In the genomic region with DNA sequence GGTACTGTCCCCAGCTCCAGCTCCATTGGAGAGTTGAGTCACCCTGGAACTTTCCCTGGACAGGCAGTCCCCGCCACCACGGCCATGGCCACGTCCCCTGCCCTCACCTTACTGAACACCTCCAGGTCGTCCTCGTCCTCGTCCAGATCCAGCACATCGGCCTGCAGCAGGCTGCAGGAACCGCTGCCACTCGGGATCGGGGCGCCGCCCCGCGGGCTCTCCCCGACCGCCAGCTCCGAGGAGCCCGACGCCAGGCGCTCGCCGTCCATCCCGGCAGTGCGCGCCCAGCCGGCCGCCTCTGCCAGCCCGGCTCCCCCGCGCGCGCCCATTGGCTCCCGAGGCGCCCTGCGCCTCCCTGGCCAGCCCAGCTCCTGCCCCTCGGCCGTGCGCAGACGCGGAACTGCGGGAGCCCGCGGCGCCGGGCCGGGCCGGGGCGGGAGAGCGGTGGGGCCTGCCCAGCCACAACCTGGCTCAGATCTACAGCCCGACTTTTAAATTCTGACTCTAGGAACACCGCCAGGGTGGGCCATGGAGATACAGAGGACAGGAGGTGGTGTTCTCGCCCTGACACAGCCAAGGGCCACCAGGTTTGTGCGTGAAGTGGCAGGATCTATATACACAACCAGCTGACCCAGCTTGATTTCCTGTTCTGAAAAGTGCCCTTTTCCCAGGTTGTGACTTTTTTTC, we compare ENCODE assay signal across 8 mouse cellular contexts. TPM values are rescaled to one million over a fixed set of nuclear protein-coding genes. Genes with fewer than 3 reads are reported as not detected.
A peak's percentile ranks its signal among the peaks of the same experiment; 100 is the strongest.
DNase-seq lines count a peak whose midpoint lies in the region; ATAC-seq and TF ChIP-seq lines count a peak whose summit lies in the region.

A gene (minus strand): TSS at position 300 of the 687 bp plus-strand sequence.

- peak; percentile 42 for DNase-seq in cerebellum, adult 11 months
- peak; percentile 93 to 94 for DNase-seq in heart, postnatal 14 days
- peak; percentile 88 for DNase-seq in layer of hippocampus, adult 11-12 months (ENCODE audit: low spot score)
- DNase-seq in testis, postnatal 10 days (ENCODE audit: low spot score): peak; percentile 92

- no peaks in the 10 kb centered on the region for H3K36me3 ChIP-seq in ES-Bruce4 (ENCODE audit: control insufficient read depth, insufficient read depth, low read length, poor library complexity, severe bottlenecking)
- H3K36me3 ChIP-seq in forebrain, embryonic 16.5 days (ENCODE audit: control insufficient read depth, insufficient read depth): no peaks in the 10 kb centered on the region
- H3K36me3 ChIP-seq in liver, embryonic 16.5 days (ENCODE audit: control insufficient read depth, insufficient read depth): no peaks in the 10 kb centered on the region
- no peaks in the 10 kb centered on the region for H3K36me3 ChIP-seq in neural tube, embryonic 12.5 days

- H3K9ac ChIP-seq in ES-Bruce4 (ENCODE audit: low read depth, poor library complexity, severe bottlenecking): peak within 1 kb of the TSS; percentile 83
- H3K9ac ChIP-seq in forebrain, embryonic 16.5 days (replicated peaks; ENCODE audit: low read depth, low read length): peak within 1 kb of the TSS; percentile 78
- peak within 1 kb of the TSS; percentile 55 for H3K9ac ChIP-seq in liver, embryonic 16.5 days (ENCODE audit: low read depth, low read length)
- H3K9ac ChIP-seq in neural tube, embryonic 12.5 days: peak within 1 kb of the TSS; percentile 69

- H3K9me3 ChIP-seq in ES-Bruce4 (replicated peaks; ENCODE audit: control insufficient read depth, insufficient read depth, low read length, poor library complexity, severe bottlenecking): no peaks in the 10 kb centered on the region
- no peaks in the 10 kb centered on the region for H3K9me3 ChIP-seq in forebrain, embryonic 16.5 days (ENCODE audit: control insufficient read depth, low read length)
- no peaks in the 10 kb centered on the region for H3K9me3 ChIP-seq in liver, embryonic 16.5 days (replicated peaks; ENCODE audit: control insufficient read depth, low read length)
- no peaks in the 10 kb centered on the region for H3K9me3 ChIP-seq in neural tube, embryonic 12.5 days

- no peaks in the 10 kb centered on the region for H3K27me3 ChIP-seq in ES-Bruce4 (ENCODE audit: control insufficient read depth, insufficient read depth, low read length, poor library complexity, severe bottlenecking)
- no peaks in the 10 kb centered on the region for H3K27me3 ChIP-seq in forebrain, embryonic 16.5 days (replicated peaks; ENCODE audit: control insufficient read depth, insufficient read depth, low read length)
- H3K27me3 ChIP-seq in liver, embryonic 16.5 days (ENCODE audit: control insufficient read depth, insufficient read depth, low read depth, low read length): no peaks in the 10 kb centered on the region
- no peaks in the 10 kb centered on the region for H3K27me3 ChIP-seq in neural tube, embryonic 12.5 days (replicated peaks)

- under 1% methylated on average over 50 of the region's 53 CpGs for WGBS in forebrain, embryonic 16.5 days
- WGBS in liver, embryonic 16.5 days (ENCODE audit: insufficient replicate concordance): under 1% methylated on average over 49 of the region's 53 CpGs
- under 1% methylated on average over 53 of the region's 53 CpGs for WGBS in neural tube, embryonic 12.5 days

- ATAC-seq in forebrain, embryonic 16.5 days: peak; percentile 100
- peak; percentile 99 for ATAC-seq in liver, embryonic 16.5 days (ENCODE audit: low read depth)
- ATAC-seq in neural tube, embryonic 12.5 days (ENCODE audit: low FRiP score, low read depth): peak; percentile 99

- no peak for TF ChIP-seq CTCF in ES-Bruce4 (IDR thresholded peaks at IDR 0.05; ENCODE audit: low read depth, low read length)

- no peak within 1 kb of the TSS for H3K27ac ChIP-seq in ES-Bruce4 (ENCODE audit: insufficient read depth, low read length)
- H3K27ac ChIP-seq in forebrain, embryonic 16.5 days (ENCODE audit: low read length): peak within 1 kb of the TSS; percentile 27
- H3K27ac ChIP-seq in liver, embryonic 16.5 days (ENCODE audit: low read length): peak within 1 kb of the TSS; percentile 57
- no peak within 1 kb of the TSS for H3K27ac ChIP-seq in neural tube, embryonic 12.5 days

- no peak for TF ChIP-seq EP300 in ES-Bruce4 (IDR thresholded peaks at IDR 0.05; ENCODE audit: insufficient read depth, low read depth, low read length)

- TF ChIP-seq POLR2A in ES-Bruce4 (IDR thresholded peaks at IDR 0.05; ENCODE audit: insufficient read depth, low read length): no peak

- H3K4me3 ChIP-seq in ES-Bruce4 (ENCODE audit: low read depth, low read length): peak within 1 kb of the TSS; percentile 97
- peak within 1 kb of the TSS; percentile 50 for H3K4me3 ChIP-seq in forebrain, embryonic 16.5 days (replicated peaks; ENCODE audit: low read length)
- peak within 1 kb of the TSS; percentile 64 for H3K4me3 ChIP-seq in liver, embryonic 16.5 days (ENCODE audit: low read depth, low read length)
- H3K4me3 ChIP-seq in neural tube, embryonic 12.5 days: peak within 1 kb of the TSS; percentile 55

- H3K4me1 ChIP-seq in ES-Bruce4 (ENCODE audit: control insufficient read depth, insufficient read depth, low read length): no peaks in the 10 kb centered on the region
- H3K4me1 ChIP-seq in forebrain, embryonic 16.5 days (replicated peaks; ENCODE audit: control insufficient read depth, insufficient read depth, low read length): peaks cover 10% of the 10 kb centered on the region; the same call in 1 of the 2 replicates
- no peaks in the 10 kb centered on the region for H3K4me1 ChIP-seq in liver, embryonic 16.5 days (ENCODE audit: control insufficient read depth, low read depth, low read length)
- H3K4me1 ChIP-seq in neural tube, embryonic 12.5 days: 0 out of 2 replicates have a peak, but pooled peaks cover 3% of the 10 kb centered on the region

- intact Hi-C loops in heart, postnatal 14 days (cut with DNase I): loop anchor here (10.0 kb wide), 1 partner anchor 964 kb away; no protein-coding TSS in a partner anchor

- peak within 1 kb of the TSS; percentile 77 for H3K4me2 ChIP-seq in forebrain, embryonic 16.5 days (ENCODE audit: low read length)
- H3K4me2 ChIP-seq in liver, embryonic 16.5 days (ENCODE audit: low read depth, low read length): peak within 1 kb of the TSS; percentile 62
- H3K4me2 ChIP-seq in neural tube, embryonic 12.5 days (replicated peaks): peak within 1 kb of the TSS; percentile 75

RNA-seq across cellular contexts. Expression of the gene that starts here (rescaled TPM):
- 12.1 and 13.0 TPM in 2 replicates for polyA plus RNA-seq in ES-Bruce4 (2011; ENCODE audit: insufficient read depth, insufficient read length, low read depth, missing spikeins)
- 17.1 and 19.8 TPM in 2 replicates for polyA plus RNA-seq in forebrain, embryonic 16.5 days (2015; fragmentation: Nextera tagmentation; extraction: Ambion mirVana)
- total RNA-seq in heart, postnatal 14 days (2021): 1 to 10 TPM; 8.0 to 9.4 TPM
- polyA plus RNA-seq in liver, embryonic 16.5 days (2015; fragmentation: Nextera tagmentation; extraction: Ambion mirVana): 11.4 and 12.1 TPM in 2 replicates
- 12.2 and 15.7 TPM in 2 replicates for polyA plus RNA-seq in neural tube, embryonic 12.5 days (2016; fragmentation: Nextera tagmentation; extraction: Ambion mirVana)

Comparison
In these comparisons a context has a peak if more than half of its experiments do, and no peak if none do; other contexts are left out.
1. H3K27ac ChIP-seq: peak in forebrain, embryonic 16.5 days (single experiment) and liver, embryonic 16.5 days (single experiment); none in ES-Bruce4 (single experiment) and neural tube, embryonic 12.5 days (single experiment).
2. DNase-seq: peak in every context shown above with its lines; median percentile 94 in heart, postnatal 14 days; 92 in testis, postnatal 10 days; 88 in layer of hippocampus, adult 11-12 months; 42 in cerebellum, adult 11 months.
3. Peak in every context shown above with its lines, with median percentiles within 50 percentile points of each other: H3K4me3 ChIP-seq, H3K9ac ChIP-seq, ATAC-seq and H3K4me2 ChIP-seq.